Mouse (Mus musculus): ENCODE measurements around the gene Tpk1. TPM values are rescaled to one million over a fixed set of nuclear protein-coding genes. Genes with fewer than 3 reads are reported as not detected.

Tpk1 gene
- total and polyA plus RNA-seq, 3 experiments = 3.5 to 12.6 TPM; not detected in 1

DNA sequence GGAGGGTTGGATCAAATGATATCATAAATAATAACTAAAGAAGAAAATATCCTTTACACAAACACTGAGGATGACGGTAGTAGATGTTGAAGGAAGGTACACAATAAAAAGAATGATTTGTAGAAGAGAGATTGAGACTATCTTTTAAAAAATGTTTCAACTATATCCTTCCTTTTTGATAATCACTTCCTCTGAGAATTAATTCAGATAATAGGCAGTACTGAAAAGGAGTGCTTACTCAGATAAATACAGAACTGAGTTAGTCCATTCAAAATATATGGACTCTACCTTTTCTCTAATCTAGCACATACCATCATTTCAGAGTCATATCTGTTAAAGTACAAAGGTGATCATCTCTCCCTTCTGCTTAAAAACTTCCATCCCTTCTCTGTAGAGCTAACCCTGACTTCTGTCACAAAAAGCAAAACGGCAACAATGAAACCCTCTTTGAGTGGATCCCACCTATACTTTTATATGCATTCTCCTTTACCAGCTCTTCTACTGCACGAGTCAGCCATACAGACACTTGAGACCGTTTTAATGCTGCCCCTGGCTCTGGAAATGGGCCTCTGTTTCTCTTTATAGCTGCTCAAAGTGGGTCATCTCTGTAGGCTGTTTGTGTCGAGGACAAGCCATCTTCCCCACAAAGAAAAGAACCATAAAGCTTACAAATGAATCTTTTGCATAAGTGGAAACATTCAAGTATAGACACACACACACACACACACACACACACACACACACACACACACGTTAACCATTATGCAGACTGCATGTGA is 263.7 kb downstream of the Tpk1 start:
- no peaks in the 10 kb centered on the region for H3K27me3 ChIP-seq (ENCODE audit: control insufficient read depth in 1 of 2, insufficient read depth in 2 of 2, low read length in 2 of 2)
- peaks cover 0 to 6% of the 10 kb centered on the region in 2 experiments; a peak in 2 of 4 replicates for H3K36me3 ChIP-seq (ENCODE audit: control insufficient read depth in 1 of 2, insufficient read depth in 2 of 2, low read length in 2 of 2)
- TF ChIP-seq EP300 (IDR thresholded peaks at IDR 0.05; ENCODE audit: low read depth in 1 of 2, low read length in 2 of 2) (peak; percentile 51; a peak in 3 of 4 replicates), ZMIZ1 (IDR thresholded peaks at IDR 0.05; ENCODE audit: low read depth, low read length) (no peak), TCF12 (IDR thresholded peaks at IDR 0.05; ENCODE audit: low read depth, low read length) (peak; percentile 15; the same call in 1 of the 2 replicates), GATA1 (IDR thresholded peaks at IDR 0.05; ENCODE audit: low read depth, low read length) (peak; percentile 16; the same call in 1 of the 2 replicates)

DNA sequence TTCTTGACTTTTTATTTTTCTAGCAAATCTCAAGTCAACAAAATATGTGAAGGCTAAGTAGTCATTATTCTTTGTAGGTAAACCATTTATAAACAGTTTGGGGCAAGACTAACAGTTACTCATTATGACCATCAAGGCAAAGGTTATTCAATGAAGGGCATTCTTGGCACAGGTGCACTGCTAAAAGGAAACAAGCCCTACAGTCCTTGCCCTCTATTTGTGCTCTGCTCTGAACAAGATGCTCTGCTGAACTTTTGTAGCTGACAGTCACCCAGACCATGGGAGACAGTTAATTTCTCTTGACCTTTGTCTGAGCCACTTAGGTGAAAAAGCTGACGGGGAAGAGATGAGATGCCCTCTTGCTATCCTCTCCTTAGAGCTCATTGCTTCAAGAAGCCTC is 269.7 kb downstream of the Tpk1 start:
- H3K27ac ChIP-seq (ENCODE audit: control insufficient read depth, low read depth, low read length) = no peak overlapping the region
- no peaks in the 10 kb centered on the region for H3K79me2 ChIP-seq (ENCODE audit: control insufficient read depth, insufficient read depth, low read length, poor library complexity)
- H3K36me3 ChIP-seq (ENCODE audit: control insufficient read depth in 1 of 2, insufficient read depth in 2 of 2, low read length in 2 of 2) = no peaks in the 10 kb centered on the region
- H3K9ac ChIP-seq (ENCODE audit: control insufficient read depth, low read depth, low read length, poor library complexity, severe bottlenecking) = no peak overlapping the region
- DNase-seq (ENCODE audit: low read depth, low spot score) = no peak
- TF ChIP-seq TBP (IDR thresholded peaks at IDR 0.05; ENCODE audit: low read depth, low read length) = no peak
- TF ChIP-seq MAX (IDR thresholded peaks at IDR 0.05; ENCODE audit: low read length) = no peak
- no peak for TF ChIP-seq POLR2A (IDR thresholded peaks at IDR 0.05; ENCODE audit: control insufficient read depth in 1 of 2, insufficient read depth in 1 of 2, low read depth in 1 of 2, low read length in 2 of 2, poor library complexity in 1 of 2)
- H3K4me3 ChIP-seq (ENCODE audit: control insufficient read depth in 1 of 2, insufficient read depth in 1 of 2, low read depth in 2 of 2, low read length in 2 of 2) = no peak overlapping the region
- no peaks in the 10 kb centered on the region for H3K9me3 ChIP-seq (replicated peaks; ENCODE audit: insufficient read depth, low read length)
- H3K4me1 ChIP-seq (ENCODE audit: control insufficient read depth in 1 of 2, insufficient read depth in 2 of 2, low read length in 2 of 2) = no peaks in the 10 kb centered on the region; a peak in 1 of 4 replicates
- no peaks in the 10 kb centered on the region for H3K27me3 ChIP-seq (ENCODE audit: control insufficient read depth in 1 of 2, insufficient read depth in 2 of 2, low read length in 2 of 2)

More for the DNA sequence above, 263.7 kb downstream of the Tpk1 start:
- no peak for DNase-seq (ENCODE audit: low read depth, low spot score)
- Histone ChIP-seq H3K27ac (ENCODE audit: control insufficient read depth, low read depth, low read length) (no peak overlapping the region), H3K9me3 (replicated peaks; ENCODE audit: insufficient read depth, low read length) (no peaks in the 10 kb centered on the region), H3K4me1 (ENCODE audit: control insufficient read depth in 1 of 2, insufficient read depth in 2 of 2, low read length in 2 of 2) (peaks cover 0 to 3% of the 10 kb centered on the region in 2 experiments; a peak in 3 of 4 replicates), H3K4me3 (ENCODE audit: control insufficient read depth in 1 of 2, insufficient read depth in 1 of 2, low read depth in 2 of 2, low read length in 2 of 2) (no peak overlapping the region), H3K79me2 (ENCODE audit: control insufficient read depth, insufficient read depth, low read length, poor library complexity) (no peaks in the 10 kb centered on the region), H3K9ac (ENCODE audit: control insufficient read depth, low read depth, low read length, poor library complexity, severe bottlenecking) (no peak overlapping the region)

DNA sequence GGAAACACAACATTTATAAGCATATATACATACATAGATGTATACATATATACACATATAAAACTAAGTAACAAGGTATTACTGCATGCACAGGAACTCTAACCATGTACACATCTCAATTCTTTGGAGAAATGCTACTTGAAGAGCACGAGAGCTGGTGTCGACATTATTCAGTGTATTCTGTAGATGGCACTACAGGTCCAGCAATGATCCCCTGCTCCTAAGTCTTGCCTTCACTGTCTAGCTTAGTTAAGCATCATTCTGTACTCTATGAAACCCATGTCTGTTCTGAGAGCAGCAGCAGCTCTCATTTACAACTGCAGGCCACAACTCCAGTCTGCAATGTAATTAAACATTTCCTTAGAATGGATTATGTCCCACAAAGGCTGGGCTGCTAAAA is 270.5 kb downstream of the Tpk1 start:
- TF ChIP-seq RAD21 (IDR thresholded peaks at IDR 0.05; ENCODE audit: low read depth, low read length) (peak; percentile 44), MAX (IDR thresholded peaks at IDR 0.05; ENCODE audit: low read length) (no peak), NRF1 (IDR thresholded peaks at IDR 0.05; ENCODE audit: insufficient read depth, low read depth, low read length, poor library complexity, severe bottlenecking) (no peak), GATA1 (IDR thresholded peaks at IDR 0.05; ENCODE audit: low read depth, low read length) (no peak), POLR2AphosphoS2 (IDR thresholded peaks at IDR 0.05; ENCODE audit: low read length) (no peak), CTCF (IDR thresholded peaks at IDR 0.05 in 2 of 3, conservative IDR thresholded peaks at IDR 0.05 in 1 of 3; ENCODE audit: control insufficient read depth in 1 of 3, insufficient read depth in 1 of 3, low read depth in 2 of 3, low read length in 3 of 3, poor library complexity in 1 of 3, severe bottlenecking in 1 of 3) (peak in 1 of 3 experiments; percentile 14; a peak in 1 of 6 replicates)
- Histone ChIP-seq H3K27me3 (ENCODE audit: control insufficient read depth in 1 of 2, insufficient read depth in 2 of 2, low read length in 2 of 2) (no peaks in the 10 kb centered on the region), H3K27ac (ENCODE audit: control insufficient read depth, low read depth, low read length) (no peak overlapping the region), H3K4me3 (ENCODE audit: control insufficient read depth in 1 of 2, insufficient read depth in 1 of 2, low read depth in 2 of 2, low read length in 2 of 2) (no peak overlapping the region), H3K79me2 (ENCODE audit: control insufficient read depth, insufficient read depth, low read length, poor library complexity) (no peaks in the 10 kb centered on the region), H3K36me3 (ENCODE audit: control insufficient read depth in 1 of 2, insufficient read depth in 2 of 2, low read length in 2 of 2) (no peaks in the 10 kb centered on the region), H3K9ac (ENCODE audit: control insufficient read depth, low read depth, low read length, poor library complexity, severe bottlenecking) (no peak overlapping the region), H3K4me1 (ENCODE audit: control insufficient read depth in 1 of 2, insufficient read depth in 2 of 2, low read length in 2 of 2) (no peaks in the 10 kb centered on the region; a peak in 1 of 4 replicates), H3K9me3 (replicated peaks; ENCODE audit: insufficient read depth, low read length) (no peaks in the 10 kb centered on the region)
- DNase-seq (ENCODE audit: low read depth, low spot score) = no peak
